Mouse (Mus musculus): ENCODE measurements around the gene Zfp704.

Zfp704 gene

GRCm38 (mm10) chr3:9461660-9462059 is 148.2 kb downstream of the Zfp704 start:
- no peak for DNase-seq (ENCODE audit: low read depth, low spot score)

GRCm38 (mm10) chr3:9460284-9460683 is 149.6 kb downstream of the Zfp704 start:
- no peak for DNase-seq (ENCODE audit: low read depth, low spot score)

GRCm38 (mm10) chr3:9456380-9456890 is 153.4 kb downstream of the Zfp704 start:
- no peak for DNase-seq (ENCODE audit: low read depth, low spot score)

- no peak for DNase-seq (ENCODE audit: low read depth, low spot score)
Observed at GRCm38 (mm10) chr3:9455351-9455750, 154.5 kb downstream of the Zfp704 start.

- DNase-seq (ENCODE audit: low read depth, low spot score) = no peak
Observed at GRCm38 (mm10) chr3:9454556-9455330, 155.1 kb downstream of the Zfp704 start.

- no peak for DNase-seq (ENCODE audit: low read depth, low spot score)
Observed at GRCm38 (mm10) chr3:9450521-9450920, 159.4 kb downstream of the Zfp704 start.

- no peak for DNase-seq (ENCODE audit: low read depth, low spot score)
Observed at GRCm38 (mm10) chr3:9449261-9450007, 160.5 kb downstream of the Zfp704 start.

GRCm38 (mm10) chr3:9448541-9448940 is 161.3 kb downstream of the Zfp704 start:
- DNase-seq (ENCODE audit: low read depth, low spot score) = no peak

GRCm38 (mm10) chr3:9444558-9444957 is 165.3 kb downstream of the Zfp704 start:
- no peak for DNase-seq (ENCODE audit: low read depth, low spot score)

GRCm38 (mm10) chr3:9443981-9444380 is 165.9 kb downstream of the Zfp704 start:
- DNase-seq (ENCODE audit: low read depth, low spot score) = no peak

- DNase-seq (ENCODE audit: low read depth, low spot score) = no peak
Observed at GRCm38 (mm10) chr3:9443476-9443875, 166.4 kb downstream of the Zfp704 start.

- DNase-seq (ENCODE audit: low read depth, low spot score) = no peak
Observed at GRCm38 (mm10) chr3:9441566-9442540, 168.0 kb downstream of the Zfp704 start.

- no peak for DNase-seq (ENCODE audit: low read depth, low spot score)
Observed at GRCm38 (mm10) chr3:9440466-9440865, 169.4 kb downstream of the Zfp704 start.

GRCm38 (mm10) chr3:9439619-9440286 is 170.1 kb downstream of the Zfp704 start:
- DNase-seq (ENCODE audit: low read depth, low spot score) = no peak

- DNase-seq (ENCODE audit: low read depth, low spot score) = no peak
Observed at GRCm38 (mm10) chr3:9436256-9436655, 173.6 kb downstream of the Zfp704 start.

GRCm38 (mm10) chr3:9434394-9435175 is 175.3 kb downstream of the Zfp704 start:
- DNase-seq (ENCODE audit: low read depth, low spot score) = no peak

GRCm38 (mm10) chr3:9432796-9433526 is 176.9 kb downstream of the Zfp704 start:
- no peak for DNase-seq (ENCODE audit: low read depth, low spot score)

GRCm38 (mm10) chr3:9432226-9432625 is 177.7 kb downstream of the Zfp704 start:
- DNase-seq (ENCODE audit: low read depth, low spot score) = no peak

GRCm38 (mm10) chr3:9429946-9430345 is 179.9 kb downstream of the Zfp704 start:
- DNase-seq (ENCODE audit: low read depth, low spot score) = no peak

All from forelimb bud, embryonic 11.5 days (tissue).